ENCODE assay signal across 8 mouse cellular contexts in genomic region chr5:67260159-67260530, GRCm38 (mm10). TPM values are rescaled to one million over a fixed set of nuclear protein-coding genes. Genes with fewer than 3 reads are reported as not detected.
DNase-seq lines count a peak whose midpoint lies in the region; ATAC-seq and TF ChIP-seq lines count a peak whose summit lies in the region.

No protein-coding gene starts in this region.

- no peak for ATAC-seq in liver, embryonic 12.5 days
- ATAC-seq in monocyte, adult 5-6 weeks (replicated peaks; ENCODE audit: insufficient number of reproducible peaks, low FRiP score, low TSS enrichment, poor library complexity, severe bottlenecking) = no peak

- H3K36me3 ChIP-seq in thymus, adult 2 months (ENCODE audit: control insufficient read depth, insufficient read depth, low read length) = peaks cover 1% of the 10 kb centered on the region; the same call in 1 of the 2 replicates
- H3K36me3 ChIP-seq in liver, embryonic 12.5 days = peaks cover 29% of the 10 kb centered on the region

- H3K4me1 ChIP-seq in thymus, adult 2 months (replicated peaks; ENCODE audit: control insufficient read depth, insufficient read depth, low read length) = no peaks in the 10 kb centered on the region
- peaks cover 48% of the 10 kb centered on the region for H3K4me1 ChIP-seq in liver, embryonic 12.5 days

- peak overlapping the region; percentile 78 for H3K4me2 ChIP-seq in liver, embryonic 12.5 days

- DNase-seq in gastrocnemius, adult 2 months = no peak
- no peak for DNase-seq in gastrocnemius, postnatal 25 days
- no peak for DNase-seq in thymus, adult 2 months
- no peak for DNase-seq in thymus, postnatal 4 days
- no peak for DNase-seq in adrenal gland, postnatal 10 days
- no peak for DNase-seq in layer of hippocampus, adult 9-10 months (ENCODE audit: low spot score)

- H3K9ac ChIP-seq in liver, embryonic 12.5 days = peak overlapping the region; percentile 72

- peak overlapping the region; percentile 80 for H3K4me3 ChIP-seq in gastrocnemius, adult 2 months
- peak overlapping the region; percentile 96 for H3K4me3 ChIP-seq in thymus, adult 2 months (ENCODE audit: control insufficient read depth, insufficient read depth, low read length)
- H3K4me3 ChIP-seq in liver, embryonic 12.5 days = peak overlapping the region; percentile 89

- no peaks in the 10 kb centered on the region; the same call in 1 of the 2 replicates for H3K27me3 ChIP-seq in thymus, adult 2 months (ENCODE audit: control insufficient read depth, insufficient read depth, low read length)
- H3K27me3 ChIP-seq in liver, embryonic 12.5 days (replicated peaks) = peaks cover 8% of the 10 kb centered on the region; the same call in 1 of the 2 replicates

- peak overlapping the region; percentile 98 for H3K27ac ChIP-seq in gastrocnemius, adult 2 months
- H3K27ac ChIP-seq in thymus, adult 2 months (ENCODE audit: control insufficient read depth, insufficient read depth, low read length) = no peak overlapping the region; the same call in 1 of the 2 replicates
- peak overlapping the region; percentile 97 for H3K27ac ChIP-seq in liver, embryonic 12.5 days

- intact Hi-C loops in gastrocnemius, adult 2 months (cut with DNase I) = loop anchor here (2.0 kb wide), 1 partner anchor 47 kb away; the partner anchor contains the start of gene Slc30a9

- no peaks in the 10 kb centered on the region for H3K9me3 ChIP-seq in liver, embryonic 12.5 days (replicated peaks)

- under 1% methylated on average over 9 of the region's 9 CpGs for WGBS in thymus, adult 2 months
- under 1% methylated on average over 9 of the region's 9 CpGs for WGBS in liver, embryonic 12.5 days (ENCODE audit: insufficient replicate concordance)

- TF ChIP-seq POLR2A in thymus, adult 2 months (IDR thresholded peaks at IDR 0.05; ENCODE audit: control insufficient read depth, extremely low read depth, insufficient read depth, low read length, poor library complexity) = no peak

- no peak for TF ChIP-seq CTCF in gastrocnemius, adult 2 months (IDR thresholded peaks at IDR 0.05)
- TF ChIP-seq CTCF in thymus, adult 2 months (IDR thresholded peaks at IDR 0.05; ENCODE audit: borderline replicate concordance, control insufficient read depth, extremely low read depth, insufficient read depth, low read length, poor library complexity) = no peak

RNA-seq across cellular contexts. Expression of gene Tmem33, which starts 0.2 kb away (rescaled TPM):
- 10 to 100 TPM; 23.0 to 28.5 TPM for total RNA-seq in gastrocnemius, adult 2 months (2021)
- total RNA-seq in gastrocnemius, postnatal 25 days (2021) = 10 to 100 TPM; 23.0 to 30.3 TPM
- 134 and 161 TPM in 2 replicates for polyA plus RNA-seq in thymus, adult 2 months (2012; rRNA removed)
- 114 and 118 TPM in 2 replicates for polyA plus RNA-seq in liver, embryonic 12.5 days (2016; fragmentation: Nextera tagmentation; extraction: Ambion mirVana)
- 10 to 100 TPM; 69.3 to 71.4 TPM for total RNA-seq in adrenal gland, postnatal 10 days (2021)
- 24.9 to 49.5 TPM (median 30.6 TPM) in 3 replicates for total RNA-seq in monocyte, adult 5-6 weeks (2017)

RNA-seq across cellular contexts. Expression of gene Slc30a9, which starts 46.6 kb away (rescaled TPM):
- total RNA-seq in gastrocnemius, adult 2 months (2021) = 100 to 1,000 TPM; 116 to 141 TPM
- 100 to 1,000 TPM in 1 of 2 experiments, 10 to 100 TPM in 1; 99.0 to 104 TPM for total RNA-seq in gastrocnemius, postnatal 25 days (2021)
- polyA plus RNA-seq in thymus, adult 2 months (2012; rRNA removed) = 25.0 and 29.9 TPM in 2 replicates
- 84.6 and 86.4 TPM in 2 replicates for polyA plus RNA-seq in liver, embryonic 12.5 days (2016; fragmentation: Nextera tagmentation; extraction: Ambion mirVana)
- 100 to 1,000 TPM; 110 to 120 TPM for total RNA-seq in adrenal gland, postnatal 10 days (2021)
- 33.4 to 55.8 TPM (median 37.3 TPM) in 3 replicates for total RNA-seq in monocyte, adult 5-6 weeks (2017)
